Mouse (Mus musculus) lung, adult 2 months (tissue): Measurements from ENCODE around the gene Pmp22.
A peak's percentile ranks its signal among the peaks of the same experiment; 100 is the strongest.

ENCODE experiments used
- CTCF ChIP-seq: fragments of 200-500 bp; IDR thresholded peaks from 2 replicates; pipeline ENCODE4 v1.5.1; 2011; ENCODE audit warnings: mild to moderate bottlenecking, low read length, control low read depth; ENCODE audit not compliant: insufficient read depth
- POLR2A ChIP-seq: fragments of 200-500 bp; IDR thresholded peaks from 2 replicates; pipeline ENCODE4 v1.6.1; 2011; ENCODE audit warnings: low read depth, mild to moderate bottlenecking, control low read depth, low read length, borderline replicate concordance; ENCODE audit errors: extremely low read depth

GRCm38 (mm10) chr11:63175302-63175701 is 46.5 kb downstream of the Pmp22 start:
- TF ChIP-seq CTCF = peak; percentile 48; the same call in 1 of the 2 replicates
- TF ChIP-seq POLR2A = no peak
